Mouse (Mus musculus): ENCODE measurements around the gene Ces2e.

GRCm38 (mm10) chr8:104901746-104902145, 24.3 kb upstream of the Ces2e start:
- no peak for TF ChIP-seq CTCF (IDR thresholded peaks at IDR 0.05; ENCODE audit: control insufficient read depth, insufficient read depth, insufficient read length)
- TF ChIP-seq USF1 (IDR thresholded peaks at IDR 0.05; ENCODE audit: low read depth): no peak
- no peak for TF ChIP-seq MYOD1 (IDR thresholded peaks at IDR 0.05; ENCODE audit: control insufficient read depth, insufficient read length, low read depth)
- no peak for TF ChIP-seq CEBPB (IDR thresholded peaks at IDR 0.05; ENCODE audit: low read depth)
- no peak for TF ChIP-seq MAX (IDR thresholded peaks at IDR 0.05)
